11 mouse cellular contexts compared by ENCODE assay signal in the genomic region with DNA sequence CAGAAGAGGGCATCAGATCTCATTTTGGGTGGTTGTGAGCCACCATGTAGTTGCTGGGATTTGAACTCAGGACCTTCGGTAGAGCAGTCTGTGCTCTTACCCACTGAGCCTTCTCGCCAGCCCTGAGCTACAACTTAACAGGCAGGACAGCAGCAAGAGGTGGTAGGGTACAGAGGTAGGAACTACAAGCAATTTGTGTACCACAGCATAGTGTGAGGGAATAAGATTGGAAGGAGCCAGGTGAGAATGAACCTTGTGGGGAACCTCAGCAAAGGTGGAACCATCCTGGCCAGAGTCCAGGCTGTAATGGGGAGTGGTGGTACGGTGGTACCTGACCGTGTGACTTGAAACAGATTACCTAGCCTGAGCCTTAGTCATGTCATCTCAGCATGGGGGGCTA. TPM values are rescaled to one million over a fixed set of nuclear protein-coding genes. Genes with fewer than 3 reads are reported as not detected.
"Had no signal": no experiment of that assay in that cellular context is flagged by ENCODE, and none has a peak within 500 bp of the region (broad histone marks: within the 10 kb centered on the region; RNA-seq: fewer than 3 reads in every experiment).

No protein-coding gene starts in this region.

- H3K27ac ChIP-seq: liver, embryonic 13.5 days; lung, embryonic 15.5 days; macrophage; midbrain, embryonic 15.5 days; neural tube, embryonic 12.5 days had no signal

- H3K27me3 ChIP-seq: liver, embryonic 13.5 days; lung, embryonic 15.5 days; megakaryocyte, embryonic 14.5 days; midbrain, embryonic 15.5 days; neural tube, embryonic 12.5 days had no signal

- H3K9ac ChIP-seq: liver, embryonic 13.5 days; liver, postnatal 0 days; lung, embryonic 15.5 days; midbrain, embryonic 15.5 days; neural tube, embryonic 12.5 days had no signal

- H3K4me3 ChIP-seq: liver, embryonic 13.5 days; lung, embryonic 15.5 days; megakaryocyte, embryonic 14.5 days; midbrain, embryonic 15.5 days; neural tube, embryonic 12.5 days had no signal

- H3K4me2 ChIP-seq: liver, embryonic 13.5 days; lung, embryonic 15.5 days; midbrain, embryonic 11.5 days; midbrain, embryonic 15.5 days; neural tube, embryonic 12.5 days had no signal

- H3K9me3 ChIP-seq: liver, embryonic 13.5 days; lung, embryonic 15.5 days; megakaryocyte, embryonic 14.5 days; midbrain, embryonic 15.5 days; neural tube, embryonic 12.5 days had no signal

- ATAC-seq: liver, postnatal 0 days; midbrain, embryonic 15.5 days had no signal

RNA-seq across cellular contexts. Expression of gene Gm10392, which starts 17.0 kb away (rescaled TPM):
- polyA plus RNA-seq: kidney, embryonic 14.5 days; limb, embryonic 11.5 days; macrophage; midbrain, embryonic 15.5 days; stomach, embryonic 14.5 days had no signal
